Mouse (Mus musculus) cerebellum, adult 18-20 months (tissue): ENCODE measurements at regions not wholly inside any gene's neighbourhood (a gene's known extent, or its start where the extent isn't known, plus 50 kb on each side); places are given as distances from the start of the nearest gene placed in this dataset.

Experiments
- DNase-seq, 2 experiments: peaks; one replicate each; pipeline ENCODE4 v3.0.0; 2021

DNA sequence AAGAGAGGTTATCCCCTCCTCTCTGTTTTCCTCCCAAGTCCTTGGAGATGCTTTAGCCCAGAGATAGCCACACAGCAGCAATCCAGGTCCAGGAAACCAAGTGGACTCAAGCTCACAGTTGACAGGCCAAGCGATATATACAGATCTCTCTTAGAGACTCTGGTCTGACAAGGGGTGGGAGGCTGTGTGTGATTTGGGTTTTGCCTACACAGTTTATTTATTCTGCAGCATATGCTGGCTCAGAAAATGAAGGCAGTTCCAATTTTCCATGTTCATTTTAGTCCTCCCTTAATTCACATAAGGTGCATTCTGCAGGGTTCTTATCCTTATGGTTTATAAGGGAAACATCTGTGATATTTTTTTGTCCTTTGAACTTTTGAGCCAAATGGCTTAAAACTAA lies 595.0 kb upstream of the Apob start:
- no peak for DNase-seq

DNA sequence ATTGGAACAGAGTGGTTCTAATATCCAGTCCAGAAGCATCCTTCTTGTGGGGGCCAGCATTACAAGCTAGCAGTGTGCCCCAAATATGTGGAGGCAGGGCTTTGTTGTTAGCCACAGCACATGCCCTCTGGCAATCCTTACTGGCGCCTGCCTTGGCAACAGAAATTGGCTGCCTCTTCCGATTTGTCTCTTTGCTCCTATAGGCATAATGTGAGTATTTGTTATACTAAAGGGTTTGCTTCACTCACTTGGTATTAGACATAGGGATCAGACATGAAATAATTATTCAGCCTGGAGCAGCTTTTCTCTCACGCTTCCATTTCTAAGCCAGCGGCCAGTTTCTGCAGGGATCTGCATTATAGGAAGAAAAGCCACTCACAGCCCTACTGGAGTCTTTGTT lies 573.6 kb upstream of the Apob start:
- no peak for DNase-seq

DNA sequence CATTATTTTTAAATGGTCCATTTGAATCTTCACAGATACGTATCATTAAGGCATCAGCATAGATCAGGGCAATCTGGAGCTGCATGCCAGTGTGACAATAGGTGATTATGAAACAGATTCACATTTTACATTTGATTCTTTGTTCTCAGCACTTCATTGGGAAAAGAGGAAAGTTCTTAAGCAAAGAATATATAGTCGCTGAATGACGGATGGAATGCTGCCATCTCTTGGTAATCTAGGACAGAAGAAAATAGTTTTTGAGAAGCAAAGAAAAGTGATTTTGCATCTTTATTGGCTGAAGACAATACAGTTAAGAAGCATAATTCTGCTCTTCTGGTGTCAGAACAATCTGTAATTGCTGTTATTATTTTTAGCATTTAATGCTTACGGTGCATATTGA lies 565.6 kb upstream of the Apob start:
- no peak for DNase-seq

DNA sequence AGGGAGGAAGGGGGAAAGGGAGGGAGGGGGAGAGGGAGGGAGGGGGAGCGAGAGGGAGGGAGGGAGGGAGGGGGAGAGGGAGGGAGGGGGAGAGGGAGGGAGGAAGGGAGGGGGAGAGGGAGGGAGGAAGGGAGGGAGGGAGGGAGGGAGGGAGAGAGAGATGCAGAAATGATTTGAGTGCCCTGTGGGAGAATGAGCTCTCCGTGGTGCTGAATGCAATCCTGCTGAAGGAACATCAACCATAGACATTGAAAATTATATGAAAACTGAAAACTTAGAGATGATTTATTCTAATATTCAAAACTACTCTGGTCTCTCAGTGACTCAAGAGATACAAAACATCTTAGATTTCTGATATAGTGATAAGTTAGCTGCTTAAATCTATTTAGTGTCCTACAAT lies 557.2 kb upstream of the Apob start:
- DNase-seq: no peak

DNA sequence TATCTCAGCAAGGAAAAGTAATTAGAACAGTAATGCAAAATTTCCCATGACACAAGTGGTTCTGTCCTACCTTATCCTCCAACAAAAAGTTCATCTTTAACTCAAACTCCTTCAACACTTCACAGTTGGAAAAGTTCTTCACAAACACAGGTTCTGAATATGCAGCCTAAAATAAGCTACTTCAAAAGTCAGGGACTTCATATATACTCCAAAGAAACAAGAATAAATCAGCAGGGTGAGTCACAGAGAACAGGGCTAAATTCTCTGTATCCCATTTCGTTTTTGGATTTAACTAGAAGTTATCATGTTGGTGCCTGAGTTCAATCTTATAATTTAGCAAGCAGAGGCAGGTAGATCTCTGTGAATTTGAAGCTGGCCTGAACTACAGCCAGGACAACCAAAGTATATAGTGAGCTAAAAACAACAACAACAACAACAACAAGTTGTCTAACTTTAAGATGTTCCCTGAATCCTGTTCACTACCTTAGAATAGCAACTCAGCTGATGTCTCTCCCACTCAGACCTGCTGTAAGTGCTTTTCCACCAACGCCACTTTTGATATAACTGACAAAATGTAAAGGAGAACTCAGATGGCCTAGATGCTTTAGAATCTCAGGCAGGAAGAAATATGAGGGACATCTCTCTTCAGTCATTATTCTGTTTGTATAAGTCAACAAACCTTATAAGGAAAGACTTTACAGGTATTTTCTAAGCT lies 555.5 kb upstream of the Apob start:
- DNase-seq: no peak

DNA sequence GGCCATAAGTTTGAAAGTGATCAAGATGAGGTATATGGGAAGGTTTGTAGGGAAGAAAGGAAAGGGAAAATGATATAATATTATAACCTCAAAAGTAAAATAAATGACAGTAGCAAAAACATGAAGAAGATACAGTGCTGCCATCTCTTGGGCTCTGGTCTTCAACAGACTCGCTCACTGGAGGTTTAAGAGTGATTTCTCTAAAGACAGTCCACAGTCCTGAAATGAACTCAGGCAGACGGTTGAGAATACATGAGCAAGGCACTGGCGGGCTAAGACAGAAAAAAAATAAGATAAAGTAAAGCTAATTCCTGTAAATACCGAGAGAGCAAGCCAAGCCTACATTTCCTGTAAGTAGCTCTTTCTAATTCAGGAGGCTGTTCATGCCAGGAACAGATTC lies 546.5 kb upstream of the Apob start:
- no peak for DNase-seq

DNA sequence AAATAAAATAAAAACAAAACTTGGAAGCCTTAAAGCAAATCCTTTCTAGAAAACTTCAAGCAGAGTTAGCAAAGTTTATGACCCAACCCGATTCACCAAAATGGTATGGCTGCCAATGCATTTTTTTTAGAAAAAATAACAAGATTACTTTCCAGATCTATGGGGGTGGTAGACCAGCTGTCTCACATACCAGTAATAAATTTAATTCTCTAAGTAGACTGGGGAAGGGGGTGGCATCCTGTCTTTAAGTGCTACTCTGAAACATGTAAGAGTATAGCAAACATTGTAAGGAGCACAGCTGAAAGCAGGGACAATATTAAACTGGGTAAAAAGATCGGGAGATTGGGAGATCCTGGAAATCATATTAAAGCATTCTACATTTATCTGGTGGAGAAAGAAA lies 532.2 kb upstream of the Apob start:
- no peak for DNase-seq

DNA sequence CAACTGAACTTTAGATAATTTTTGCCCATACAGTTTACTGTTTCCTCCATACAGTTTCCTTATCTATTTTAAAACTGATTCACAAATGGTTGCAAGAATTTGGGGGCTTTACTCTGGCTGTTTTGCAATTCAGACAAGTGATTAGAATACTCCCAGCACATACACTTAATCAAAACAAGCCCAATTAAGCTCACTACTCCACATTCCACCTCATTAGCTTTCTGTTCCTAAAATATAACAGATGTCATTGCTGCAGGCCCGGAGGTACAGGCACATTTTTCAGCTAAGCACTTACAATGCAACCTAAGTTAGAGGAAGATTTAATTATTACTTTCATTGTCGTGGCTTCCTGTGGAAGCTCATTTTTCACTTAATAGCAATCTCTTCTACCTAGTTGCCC lies 526.9 kb upstream of the Apob start:
- no peak for DNase-seq

DNA sequence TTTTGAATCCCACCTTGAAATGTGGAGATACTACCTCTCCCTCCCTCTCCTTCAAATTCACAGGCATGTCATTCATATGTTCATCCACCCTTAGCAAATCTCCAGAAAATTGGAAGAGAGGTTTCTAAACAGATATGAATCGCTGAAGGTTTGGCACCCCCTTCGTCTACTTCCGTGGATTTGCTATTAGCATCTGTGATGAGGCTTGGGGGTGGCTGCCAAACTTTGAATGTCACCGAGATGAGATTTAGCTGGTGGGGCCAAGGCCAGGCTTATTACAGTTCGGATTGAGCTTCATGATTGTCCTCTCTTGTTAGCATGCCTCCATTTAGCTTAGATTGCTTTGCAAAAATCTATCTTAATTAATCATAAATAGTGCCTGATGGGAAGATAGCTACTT lies 520.4 kb upstream of the Apob start:
- no peak for DNase-seq

DNA sequence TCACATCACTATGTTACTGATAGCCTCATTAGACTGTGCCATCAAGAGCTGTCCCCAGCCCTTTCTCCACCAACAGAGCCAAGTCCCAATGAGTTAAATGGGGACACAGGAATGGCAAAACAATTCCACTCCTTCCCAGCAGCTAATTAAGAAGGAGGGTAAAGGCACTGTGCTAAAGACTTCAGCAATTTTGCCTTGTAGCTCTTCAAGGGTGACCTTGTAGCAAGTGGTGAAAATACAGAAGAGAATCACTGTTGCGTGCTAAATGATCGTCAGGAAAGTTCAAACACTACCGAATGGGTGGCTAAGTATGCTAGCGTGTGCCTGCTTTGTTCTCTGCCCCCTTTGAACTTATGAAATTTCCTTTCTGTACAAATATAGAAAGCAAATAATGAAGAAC lies 519.9 kb upstream of the Apob start:
- DNase-seq: no peak

DNA sequence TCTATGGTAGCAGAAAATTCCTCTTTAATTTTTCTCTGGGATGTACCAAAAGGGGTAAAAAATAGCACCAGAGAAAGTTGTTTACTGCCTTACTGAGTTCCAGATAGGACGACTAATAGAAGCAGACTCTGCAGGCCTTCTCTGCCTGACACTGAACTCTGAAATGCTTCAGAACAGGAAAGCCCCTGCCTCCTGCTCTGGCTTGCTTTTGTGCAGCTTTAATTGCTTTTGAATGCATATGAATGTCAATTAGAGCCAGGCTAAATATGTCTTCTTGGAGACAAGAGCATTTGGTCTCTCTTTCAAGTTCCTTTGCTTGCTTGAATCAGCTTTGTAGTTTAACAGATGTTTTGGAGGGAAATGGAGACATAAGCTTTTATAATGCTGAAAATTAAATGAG lies 512.5 kb upstream of the Apob start:
- DNase-seq: no peak

DNA sequence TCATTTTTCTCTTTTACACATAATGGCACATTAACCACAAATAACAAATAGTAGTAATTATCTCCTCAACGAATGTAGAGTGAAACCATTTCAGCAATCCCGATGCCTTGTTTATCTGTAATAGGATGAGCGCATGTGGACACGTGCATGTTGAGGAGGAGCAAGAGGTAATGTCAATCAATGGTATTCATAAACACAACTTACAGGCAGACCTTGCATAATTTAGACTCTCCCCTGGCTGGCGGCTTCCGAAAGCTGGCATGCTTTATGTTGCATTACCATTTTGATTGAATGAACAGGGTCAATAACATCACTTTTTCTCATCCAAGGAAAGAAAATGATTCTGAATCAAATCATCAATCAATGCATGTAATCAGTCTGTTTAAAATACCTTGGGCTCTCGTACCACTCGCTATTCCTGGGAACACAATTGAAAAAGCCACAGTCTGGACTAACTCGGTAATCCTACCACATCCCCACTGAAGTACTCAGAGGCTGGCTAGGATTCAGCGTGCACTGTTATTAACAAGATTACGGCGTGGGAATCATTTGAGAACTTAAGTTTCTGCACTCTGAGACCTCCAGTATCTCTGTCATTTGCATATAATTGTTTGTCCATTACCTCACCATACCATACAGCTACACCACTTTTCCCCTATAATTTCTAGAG lies 464.7 kb upstream of the Apob start:
- DNase-seq: no peak

DNA sequence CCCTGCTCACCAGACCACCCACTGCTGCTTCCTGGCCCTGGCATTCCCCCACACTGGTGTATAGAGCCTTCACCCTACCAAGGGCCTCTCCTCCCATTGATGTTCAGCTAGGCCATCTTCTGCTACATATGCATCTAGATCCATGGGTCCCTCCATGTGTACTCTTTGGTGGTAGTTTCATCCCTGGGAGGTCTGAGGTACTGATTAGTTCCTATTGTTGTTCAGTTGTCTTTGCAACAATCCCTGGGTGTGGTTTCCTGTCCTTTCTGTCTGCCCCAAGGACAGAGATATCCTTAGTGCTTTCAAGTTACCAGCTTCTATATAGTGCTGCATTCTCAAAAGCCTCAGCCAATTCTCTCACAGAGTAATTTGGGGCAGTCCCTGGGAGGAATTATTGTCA lies 440.1 kb upstream of the Apob start:
- no peak for DNase-seq

DNA sequence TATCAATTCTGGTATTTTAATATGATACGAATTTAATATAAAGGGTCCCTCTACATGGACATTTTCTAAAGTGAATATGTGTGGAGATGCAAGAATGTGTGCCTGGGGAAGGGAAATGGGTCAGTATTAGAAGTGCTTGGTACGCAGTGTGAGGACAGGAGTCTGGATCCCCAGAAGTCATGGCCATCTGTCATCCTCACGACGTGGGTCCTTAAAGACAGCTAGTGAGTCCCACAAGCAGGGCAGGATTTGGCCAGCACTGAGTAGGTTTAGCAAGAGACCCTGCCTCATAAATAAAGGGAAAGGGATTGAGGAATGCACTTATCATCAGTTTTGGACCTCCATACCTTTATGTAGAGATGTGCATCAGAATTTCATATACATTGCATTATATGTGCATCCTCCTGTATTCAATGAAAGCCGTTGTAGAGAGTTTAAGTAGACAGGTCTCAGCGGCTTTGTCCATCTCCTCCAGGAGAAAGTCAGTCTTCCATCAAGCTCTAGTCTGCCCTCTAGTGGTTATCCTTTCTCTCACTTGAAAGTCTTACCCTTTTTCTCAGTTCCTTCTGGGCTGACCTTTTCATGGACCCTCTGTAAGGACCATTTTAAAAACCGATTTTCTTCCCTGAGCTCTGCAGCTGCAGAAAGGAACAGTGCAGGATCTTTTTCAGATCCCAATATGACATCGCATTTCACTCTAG lies 434.0 kb upstream of the Apob start:
- no peak for DNase-seq

DNA sequence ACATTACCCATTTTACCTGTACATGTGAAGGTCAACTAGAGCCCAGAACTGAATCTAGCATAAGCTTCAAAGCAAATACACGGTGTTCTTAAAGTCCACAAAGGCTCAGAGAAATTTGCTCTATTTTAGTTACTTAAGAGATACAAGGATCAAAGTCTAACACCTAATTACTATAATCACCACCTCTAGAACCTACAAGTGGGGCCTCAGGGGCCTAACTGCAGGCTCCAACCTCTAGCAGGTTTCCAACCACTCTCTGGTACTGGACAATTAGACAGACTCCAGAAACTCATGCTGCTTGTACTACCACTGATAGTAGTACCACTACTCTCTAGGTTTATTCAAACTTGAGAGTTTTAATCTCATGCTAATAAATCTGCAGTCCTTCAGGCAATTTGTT lies 428.7 kb upstream of the Apob start:
- no peak for DNase-seq

DNA sequence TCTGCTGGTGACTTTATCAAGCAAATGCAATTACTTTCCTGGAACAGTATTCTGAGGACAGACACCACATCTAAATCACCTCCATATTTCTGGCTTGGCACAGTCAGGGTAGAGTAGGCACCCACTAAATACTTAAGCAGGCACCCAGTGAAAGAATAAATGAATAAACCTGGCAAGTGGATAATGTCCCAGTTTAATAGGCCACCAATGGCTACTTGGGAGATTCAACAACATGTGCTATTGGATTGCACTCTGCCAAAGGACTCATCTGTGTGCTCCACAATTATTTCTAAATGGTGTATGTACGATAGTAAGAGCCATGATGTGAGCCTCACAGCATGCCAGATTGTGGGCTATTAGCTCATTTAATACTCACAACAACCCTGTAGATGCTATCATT lies 417.2 kb upstream of the Apob start:
- no peak for DNase-seq

DNA sequence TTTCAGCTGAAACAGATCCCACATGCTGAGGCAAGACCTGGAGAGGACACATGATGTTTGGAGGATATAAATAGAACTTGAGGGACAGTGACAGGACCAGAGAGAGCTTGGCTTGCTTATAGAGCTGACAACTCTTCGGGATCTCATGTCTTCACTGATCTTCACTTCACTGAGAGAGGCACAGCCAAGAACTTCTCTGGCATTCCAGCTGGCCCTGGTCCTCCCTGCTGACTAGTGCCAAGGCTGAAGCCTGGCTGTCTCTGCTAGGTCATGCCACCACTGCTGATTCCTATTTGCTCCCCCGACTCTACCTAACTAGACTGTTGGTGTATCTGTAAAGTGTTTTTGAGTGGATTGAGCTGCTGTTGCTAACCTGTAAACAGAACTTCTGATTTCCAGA lies 401.4 kb upstream of the Apob start:
- DNase-seq: no peak

DNA sequence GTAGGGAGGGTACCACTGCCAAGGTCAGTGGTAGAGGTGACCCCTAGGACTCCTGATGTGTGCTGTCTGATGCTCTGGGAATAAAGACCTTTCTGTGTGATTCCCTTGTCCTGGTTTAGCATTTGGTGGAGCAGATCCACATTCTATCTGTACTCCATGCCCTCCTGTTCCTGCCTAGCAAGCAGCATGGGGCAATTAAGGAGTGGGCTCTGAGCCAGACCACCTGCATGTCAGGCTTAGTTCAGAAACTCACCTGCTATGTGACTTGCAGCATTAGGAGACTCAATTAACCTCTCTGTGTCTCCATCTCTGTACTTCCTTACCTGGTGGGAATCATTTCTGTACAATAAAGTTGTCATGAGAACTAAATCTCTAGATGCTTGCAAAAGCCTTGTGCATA lies 389.9 kb upstream of the Apob start:
- no peak for DNase-seq

DNA sequence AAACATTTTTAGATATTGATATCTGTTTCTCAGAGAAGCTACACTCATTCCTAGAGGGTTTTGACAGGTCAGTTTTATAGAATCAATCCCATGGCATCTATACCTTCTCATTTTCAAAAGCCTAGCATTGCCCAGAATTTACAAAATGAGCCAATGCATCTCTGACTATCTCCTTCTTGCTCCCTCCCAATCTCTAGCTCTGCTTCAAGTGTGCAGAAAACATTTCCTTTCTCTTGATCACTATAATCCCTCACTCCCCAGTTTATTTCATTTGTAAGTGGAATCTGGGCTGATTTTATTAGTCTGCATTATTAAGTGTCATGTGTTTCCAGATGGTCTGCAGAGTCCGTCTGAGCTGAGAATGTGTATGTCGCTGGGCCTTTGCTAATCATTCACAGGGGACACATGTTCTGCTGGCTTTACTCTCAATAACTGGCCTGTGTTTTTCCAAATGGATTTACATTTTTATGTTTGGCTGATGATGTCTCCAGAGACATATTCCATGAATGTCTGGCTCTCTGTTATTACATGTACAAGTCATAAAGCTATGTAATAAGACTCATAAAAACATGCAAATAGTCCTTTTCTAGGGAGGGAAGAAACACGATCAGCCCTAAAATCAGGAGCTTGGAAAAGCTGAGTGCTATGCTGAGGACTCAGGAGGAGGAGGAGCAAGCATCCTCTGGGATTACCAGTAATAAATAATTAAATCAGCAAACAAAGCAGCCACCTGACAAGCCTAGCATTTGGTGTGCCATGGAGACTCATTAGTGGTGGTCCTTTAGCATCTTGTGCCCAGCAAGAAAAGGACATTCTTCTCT lies 366.0 kb upstream of the Apob start:
- no peak for DNase-seq

DNA sequence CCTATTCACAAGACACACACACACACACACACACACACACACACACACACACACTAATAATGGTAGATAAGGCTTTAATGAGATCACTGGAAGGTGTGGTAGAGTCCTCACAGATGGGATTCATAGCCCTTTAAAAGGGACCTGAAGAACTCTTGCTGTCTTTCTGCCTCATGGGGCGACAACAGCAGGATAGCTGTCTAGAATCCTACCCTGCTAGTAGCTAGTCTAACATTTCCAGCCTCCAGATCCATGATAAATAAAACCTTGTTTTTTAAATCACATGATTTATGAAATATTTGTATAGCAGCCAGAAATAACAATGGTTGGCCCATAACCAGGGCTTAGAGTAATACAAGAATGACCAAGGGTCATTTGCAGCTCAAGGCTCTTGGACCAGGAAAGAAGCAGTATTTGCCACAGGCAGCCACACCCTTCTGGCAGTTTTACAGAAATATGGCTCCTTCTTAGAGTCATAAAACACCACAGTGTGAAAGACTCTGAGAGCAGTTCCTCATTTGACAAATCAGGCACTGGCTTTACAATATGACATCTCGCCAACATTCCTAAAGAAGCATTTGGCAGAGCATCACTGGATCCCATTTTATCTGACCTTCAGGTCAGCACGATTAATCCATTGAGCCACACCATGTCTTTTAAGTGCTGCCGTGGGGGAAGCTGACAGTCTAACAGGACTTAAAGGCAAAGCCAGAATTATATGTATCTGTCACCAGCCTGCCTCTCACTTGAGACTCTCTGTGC lies 340.9 kb upstream of the Apob start:
- DNase-seq: no peak

DNA sequence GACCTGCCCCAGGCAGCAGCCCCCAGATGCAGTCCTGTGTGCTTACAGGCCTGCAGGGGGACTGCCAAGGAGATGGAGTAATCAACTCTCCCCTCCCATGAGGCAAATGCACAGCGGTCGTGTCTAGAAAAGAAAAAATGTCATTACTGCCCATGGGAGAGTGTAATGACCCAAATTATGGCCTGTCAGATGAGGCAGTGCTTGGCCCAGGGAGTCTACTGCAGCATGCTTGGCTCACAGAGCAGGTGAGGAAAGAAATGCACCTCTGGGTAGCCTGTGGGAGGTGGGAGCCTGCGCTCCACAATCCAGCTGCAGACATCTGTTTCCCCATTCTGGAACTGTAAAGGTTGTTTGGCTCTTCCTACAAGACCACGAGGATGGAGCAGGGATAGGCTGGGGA lies 339.8 kb upstream of the Apob start:
- DNase-seq: no peak

DNA sequence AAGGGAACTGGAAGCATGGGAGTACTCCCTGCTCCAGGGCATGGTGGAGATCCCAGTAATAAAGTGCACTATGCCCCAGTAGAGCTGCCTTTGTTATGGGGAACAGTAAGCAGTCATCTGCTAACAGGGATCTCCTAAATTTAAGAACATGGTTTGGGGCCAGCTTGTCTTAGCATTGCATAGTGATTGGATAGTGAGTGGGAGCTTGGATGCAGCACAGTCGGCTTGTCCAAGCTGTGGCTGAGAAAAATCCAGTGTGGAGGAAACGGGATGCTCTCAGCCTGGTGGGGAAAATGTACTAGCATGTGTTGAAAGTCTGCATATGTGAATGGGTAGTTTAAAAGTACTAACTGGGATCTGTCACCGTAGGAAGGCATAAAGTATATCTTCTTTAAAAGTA lies 326.6 kb upstream of the Apob start:
- DNase-seq: no peak

DNA sequence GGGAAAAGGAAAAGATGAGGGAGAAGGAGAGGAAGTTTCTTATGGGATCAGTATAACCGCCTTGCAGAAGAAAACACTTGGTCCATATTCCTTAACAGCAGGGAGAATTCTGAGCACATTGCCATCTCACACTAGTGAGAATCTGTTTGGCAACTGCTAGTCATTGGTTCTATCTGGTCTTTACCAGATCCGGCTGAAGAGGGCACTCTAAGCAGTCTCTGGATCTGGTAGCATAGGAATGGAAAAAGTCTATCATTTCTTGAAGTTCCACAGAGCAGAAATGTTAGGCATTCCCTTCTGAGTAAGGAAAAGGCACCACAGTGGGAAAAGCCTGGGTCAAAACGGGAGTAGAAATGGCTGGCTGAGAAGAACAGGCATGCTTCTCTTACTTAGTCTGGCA lies 315.4 kb upstream of the Apob start:
- DNase-seq: no peak
